Mouse (Mus musculus) bone marrow macrophage, adult 2 months (primary cell): ENCODE measurements around the gene Thpo. TPM values are rescaled to one million over a fixed set of nuclear protein-coding genes. Genes with fewer than 3 reads are reported as not detected.

ENCODE experiments used
- H3K27ac ChIP-seq: 2 replicates; pipeline ENCODE4 v1.5.1; 2012; ENCODE audit warnings: low read depth, low read length; ENCODE audit not compliant: insufficient read depth
- H3K4me1 ChIP-seq: 2 replicates; pipeline ENCODE4 v1.6.1; 2012; ENCODE audit warnings: low read length; ENCODE audit not compliant: control insufficient read depth, insufficient read depth
- H3K4me3 ChIP-seq: 2 replicates; pipeline ENCODE4 v1.5.1; 2012; ENCODE audit warnings: mild to moderate bottlenecking, low read length, moderate library complexity; ENCODE audit not compliant: insufficient read depth
- CTCF ChIP-seq: IDR thresholded peaks from 2 replicates; pipeline ENCODE4 v1.5.1; 2012; ENCODE audit warnings: low read depth, mild to moderate bottlenecking, low read length, moderate library complexity
- POLR2A ChIP-seq: IDR thresholded peaks from 2 replicates; pipeline ENCODE4 v1.6.1; 2012; ENCODE audit warnings: mild to moderate bottlenecking, low read depth, low read length, borderline replicate concordance
- polyA plus RNA-seq: library from polyadenylated mRNA; stranded (reverse); fragments of >200 nt; gene quantifications from 2 replicates; pipeline ENCODE4 v1.2.4, GENCODE M21; 2012; ENCODE audit not compliant: missing spikeins, insufficient read depth, insufficient read length

Gene Thpo
- polyA plus RNA-seq, 1 experiment, result not detected

DNA sequence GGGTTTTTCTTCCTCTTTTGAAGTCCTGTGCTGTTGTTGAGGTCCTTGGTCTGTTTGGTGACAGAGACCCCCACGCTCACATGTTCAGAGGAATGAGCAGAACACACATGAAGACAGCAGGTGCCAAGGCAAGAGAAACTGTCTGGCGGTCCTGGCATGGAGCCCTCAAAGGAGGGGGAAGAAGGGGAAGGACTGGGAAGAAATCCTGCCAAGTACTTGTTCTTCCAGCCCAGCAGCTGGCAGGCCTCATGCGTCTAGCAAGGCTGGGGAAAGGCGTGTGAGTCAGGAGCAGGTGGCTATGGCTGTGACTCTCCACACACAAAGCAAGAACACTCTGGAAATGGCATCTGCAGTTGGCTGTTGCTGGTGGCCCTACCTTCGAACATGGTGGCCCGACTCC, 12.3 kb upstream of the Thpo start:
- no peak for TF ChIP-seq POLR2A
- TF ChIP-seq CTCF, result no peak
- Histone ChIP-seq H3K27ac (no peak overlapping the region), H3K4me3 (no peak overlapping the region), H3K4me1 (no peaks in the 10 kb centered on the region)

DNA sequence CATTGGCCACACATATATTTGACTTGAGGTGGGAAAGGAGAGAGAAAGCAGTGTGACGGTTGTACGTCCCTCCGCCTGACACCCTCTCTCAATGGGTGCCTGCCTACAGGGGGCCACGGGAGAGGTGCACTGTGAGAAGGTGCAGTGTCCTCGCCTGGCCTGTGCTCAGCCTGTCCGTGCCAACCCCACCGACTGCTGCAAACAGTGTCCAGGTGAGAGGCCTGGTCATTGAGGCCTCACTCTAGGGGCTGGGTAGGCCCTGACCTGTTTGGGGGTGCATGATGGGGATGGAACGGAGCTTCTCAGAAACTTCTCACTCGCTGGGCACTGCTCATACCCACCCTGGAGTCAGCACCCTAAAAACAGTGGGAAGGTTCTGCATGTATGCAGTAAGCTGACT, 5.5 kb upstream of the Thpo start:
- no peak overlapping the region for H3K27ac ChIP-seq
- TF ChIP-seq POLR2A (no peak), CTCF (no peak)
- H3K4me3 ChIP-seq, result no peak overlapping the region
- H3K4me1 ChIP-seq, result no peaks in the 10 kb centered on the region

DNA sequence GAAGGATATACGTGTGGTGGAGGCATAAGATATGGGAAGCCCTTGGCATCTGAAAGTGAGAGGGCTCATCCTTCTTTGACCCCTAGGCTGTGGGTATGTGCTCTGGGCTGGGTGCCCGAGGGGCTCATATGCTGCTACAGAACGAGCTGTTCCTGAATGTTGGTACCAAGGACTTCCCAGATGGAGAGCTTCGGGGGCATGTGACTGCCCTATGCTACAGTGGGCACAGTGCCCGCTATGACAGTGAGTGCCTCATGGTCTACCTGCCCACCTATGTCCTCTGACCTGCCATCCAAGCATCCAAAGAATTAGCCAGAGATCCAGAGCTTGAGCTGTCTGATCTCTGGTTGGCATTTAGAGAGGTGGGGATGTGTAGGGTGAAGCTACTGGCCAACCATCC, 2.5 kb upstream of the Thpo start:
- Histone ChIP-seq H3K4me3 (no peak overlapping the region), H3K27ac (no peak overlapping the region), H3K4me1 (no peaks in the 10 kb centered on the region)
- no peak for TF ChIP-seq CTCF
- no peak for TF ChIP-seq POLR2A

DNA sequence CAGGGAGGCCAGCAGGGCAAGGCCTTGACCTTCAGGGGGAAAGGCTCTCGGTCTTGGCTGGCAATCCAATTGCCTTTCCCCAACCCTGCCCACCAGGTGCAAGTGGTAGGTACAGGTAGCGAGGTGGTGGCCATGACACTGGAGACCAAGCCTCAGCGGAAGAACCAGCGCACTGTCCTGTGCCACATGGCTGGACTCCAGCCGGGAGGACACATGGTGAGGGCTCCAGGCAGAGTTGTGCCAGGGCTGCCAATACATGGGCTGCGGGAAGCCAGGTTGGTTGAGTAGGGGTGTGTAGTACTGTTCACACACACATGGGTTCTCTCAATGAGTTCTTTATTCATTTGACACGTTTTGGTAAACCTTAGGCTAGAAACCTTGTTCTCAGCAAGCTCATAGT, 1.9 kb upstream of the Thpo start:
- Histone ChIP-seq H3K27ac (no peak overlapping the region), H3K4me1 (no peaks in the 10 kb centered on the region), H3K4me3 (no peak overlapping the region)
- no peak for TF ChIP-seq CTCF
- no peak for TF ChIP-seq POLR2A

DNA sequence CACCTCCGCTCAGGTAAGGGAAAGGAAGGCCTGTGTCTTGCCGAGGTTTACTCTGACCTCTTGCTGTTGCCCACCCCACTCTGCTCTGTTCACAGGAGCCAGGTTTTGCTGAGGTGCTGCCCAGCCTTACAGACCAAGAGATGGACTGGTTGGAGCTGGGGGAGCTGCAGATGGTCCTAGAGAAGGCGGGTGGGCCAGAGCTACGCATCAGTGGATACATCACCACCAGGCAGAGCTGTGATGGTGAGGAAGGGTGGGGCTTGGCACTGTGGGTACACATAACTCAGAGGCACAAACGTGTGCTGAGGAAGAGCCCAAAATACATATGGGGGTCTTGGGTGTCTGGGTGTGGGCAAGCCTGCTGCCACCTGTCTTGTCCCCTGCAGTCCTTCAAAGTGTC, 1.3 kb upstream of the Thpo start:
- H3K4me1 ChIP-seq, result no peaks in the 10 kb centered on the region
- TF ChIP-seq CTCF (no peak), POLR2A (no peak)
- no peak overlapping the region for H3K27ac ChIP-seq
- H3K4me3 ChIP-seq, result no peak overlapping the region

DNA sequence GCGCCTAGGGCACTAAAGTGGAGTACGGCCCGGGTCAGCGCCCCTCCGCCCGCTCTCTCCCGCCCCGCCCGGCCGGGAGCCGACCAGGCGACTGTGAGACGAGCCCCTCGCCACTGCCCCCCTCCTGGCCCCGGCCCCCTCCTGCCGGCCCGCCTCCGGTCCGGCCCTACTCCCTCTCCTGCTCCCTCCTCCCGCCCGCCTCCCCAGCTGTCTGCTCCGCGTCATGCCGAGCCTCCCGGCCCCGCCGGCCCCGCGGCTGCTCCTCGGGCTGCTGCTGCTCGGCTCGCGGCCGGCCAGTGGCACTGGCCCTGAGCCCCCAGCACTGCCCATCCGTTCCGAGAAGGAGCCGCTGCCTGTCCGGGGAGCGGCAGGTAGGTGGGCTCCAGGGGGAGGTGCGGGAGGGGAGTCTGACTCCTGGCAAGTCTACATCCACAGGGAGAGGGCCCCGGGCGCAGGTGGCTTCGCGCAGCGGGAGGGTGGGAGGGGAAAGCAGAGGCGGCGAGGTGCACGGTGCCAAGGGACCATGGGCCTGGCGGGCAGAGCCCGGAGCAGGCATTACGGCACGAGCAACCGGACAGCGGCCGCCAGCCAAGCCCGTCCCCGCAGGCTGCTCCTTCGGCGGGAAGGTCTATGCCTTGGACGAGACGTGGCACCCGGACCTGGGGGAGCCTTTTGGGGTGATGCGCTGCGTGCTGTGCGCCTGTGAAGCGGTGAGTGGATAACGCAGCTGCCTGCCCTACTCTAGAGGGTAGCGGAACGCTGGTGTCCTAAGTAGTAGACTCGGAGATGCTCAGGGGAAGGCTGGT, 1.2 kb downstream of the Thpo start, which contains the start of gene Chrd:
Chrd (plus strand) TSS at position 203 of the 806 bp plus-strand sequence.
- Histone ChIP-seq H3K4me1 (no peaks in the 10 kb centered on the region), H3K4me3 (peak within 1 kb of the TSS; percentile 40), H3K27ac (no peak within 1 kb of the TSS)
- TF ChIP-seq CTCF (no peak), POLR2A (no peak)

DNA sequence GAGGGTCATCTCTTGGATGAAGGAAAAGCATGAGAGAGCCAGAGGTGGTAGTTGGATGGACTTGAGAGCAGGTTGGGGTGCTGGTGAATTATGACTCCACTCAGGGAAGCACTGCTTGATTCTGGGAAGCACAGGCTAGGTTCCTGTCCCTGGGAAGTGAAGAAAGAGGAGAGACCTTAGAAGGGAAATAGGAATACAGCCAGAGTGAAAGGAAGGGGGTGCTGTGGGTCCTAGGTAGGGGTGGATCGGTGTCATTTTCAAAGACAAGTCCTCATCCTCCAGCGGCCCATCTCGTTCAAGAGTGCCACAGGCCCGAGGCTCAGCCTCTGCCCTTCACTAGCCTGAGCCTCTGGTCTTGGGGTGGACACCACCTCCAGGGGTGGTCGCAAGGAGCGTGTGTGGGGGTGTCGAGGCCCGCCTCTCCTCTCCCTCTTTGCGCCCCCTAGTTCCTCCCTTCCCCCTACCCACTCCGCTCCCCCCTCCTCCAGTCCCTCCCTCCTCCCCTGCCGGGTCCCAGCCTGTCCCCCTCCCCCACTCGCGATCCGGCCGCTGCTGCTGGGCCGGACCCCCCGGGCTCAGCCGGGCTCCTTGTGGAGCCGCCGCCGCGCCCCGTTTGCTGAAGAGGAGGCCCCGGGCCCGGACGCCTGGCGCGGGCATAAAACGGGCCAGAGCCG, 1.9 kb downstream of the Thpo start:
- Histone ChIP-seq H3K4me3 (no peak overlapping the region), H3K4me1 (no peaks in the 10 kb centered on the region), H3K27ac (no peak overlapping the region)
- TF ChIP-seq CTCF (no peak), POLR2A (no peak)

DNA sequence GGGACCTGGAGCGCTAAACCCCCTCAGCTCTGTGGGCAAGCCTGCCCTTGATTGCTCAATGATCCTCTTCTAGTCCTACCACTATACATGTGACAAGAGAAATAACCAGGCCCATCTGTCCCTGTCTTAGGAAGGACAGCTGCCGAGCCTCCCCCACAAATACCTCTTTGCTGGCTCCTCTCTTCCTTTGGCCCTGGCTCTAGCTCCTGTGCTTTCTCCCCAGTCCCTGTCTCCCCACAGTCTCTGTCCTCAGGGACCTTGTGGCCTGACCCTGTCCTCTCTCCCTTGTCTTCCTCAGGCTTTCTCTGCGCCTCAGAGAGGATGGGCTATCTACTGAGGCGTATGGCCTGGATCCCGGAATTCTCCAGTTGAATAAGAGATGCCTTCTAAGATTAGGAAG, 2.6 kb downstream of the Thpo start:
- Histone ChIP-seq H3K27ac (no peak overlapping the region), H3K4me1 (no peaks in the 10 kb centered on the region), H3K4me3 (no peak overlapping the region)
- TF ChIP-seq CTCF (no peak), POLR2A (no peak)

DNA sequence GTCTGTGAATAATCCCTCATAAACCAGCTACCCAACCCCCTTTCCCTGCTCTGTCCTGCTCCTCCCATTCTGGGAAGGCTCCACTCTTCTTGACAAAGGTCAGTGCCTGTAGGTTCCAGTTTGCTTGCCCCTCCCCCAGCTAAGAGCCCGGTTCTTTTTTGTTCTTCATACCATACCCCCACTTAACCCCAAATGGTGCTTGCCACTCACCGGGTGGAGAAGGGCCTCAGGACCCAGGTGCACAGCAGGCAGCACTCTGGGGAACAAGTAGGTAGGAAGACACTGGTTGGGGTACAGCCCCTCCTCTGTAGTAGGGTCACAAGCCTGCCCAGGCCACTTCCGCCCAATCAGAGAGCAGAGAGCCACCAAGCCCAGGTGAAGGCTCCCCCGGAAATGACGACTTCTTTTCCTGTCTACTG, 4.0 kb downstream of the Thpo start:
- TF ChIP-seq POLR2A (no peak), CTCF (no peak)
- Histone ChIP-seq H3K27ac (no peak overlapping the region), H3K4me3 (no peak overlapping the region), H3K4me1 (no peaks in the 10 kb centered on the region)

DNA sequence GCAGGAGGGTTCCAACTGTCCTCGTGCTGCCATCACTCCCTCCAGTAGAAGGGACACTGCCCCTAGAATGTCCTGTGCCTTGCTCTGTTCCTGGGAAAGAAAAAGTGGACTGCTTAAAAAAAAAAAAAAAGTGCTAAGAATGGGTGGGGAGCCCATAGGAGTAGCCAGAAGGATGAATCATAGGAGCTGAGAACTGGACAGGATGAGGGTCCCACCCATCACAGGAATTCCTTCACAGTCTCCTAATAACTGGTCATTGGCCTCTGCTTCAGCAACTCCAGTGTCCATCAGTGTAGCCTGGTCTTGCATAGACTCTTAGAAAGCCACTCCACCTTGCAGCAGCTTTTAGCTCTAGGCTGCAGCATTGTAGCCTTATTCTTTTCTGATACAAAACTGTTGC, 7.9 kb downstream of the Thpo start:
- H3K4me1 ChIP-seq, result peaks cover 4% of the 10 kb centered on the region; the same call in 1 of the 2 replicates
- H3K27ac ChIP-seq, result no peak overlapping the region
- no peak overlapping the region for H3K4me3 ChIP-seq
- no peak for TF ChIP-seq POLR2A
- no peak for TF ChIP-seq CTCF
